Mouse (Mus musculus): ENCODE measurements at regions not wholly inside any gene's neighbourhood (a gene's known extent, or its start where the extent isn't known, plus 50 kb on each side); places are given as distances from the start of the nearest gene placed in this dataset.
"Not testable (repeated sequence)": the region's sequence is repeated elsewhere in the genome, so short reads cannot be mapped to it uniquely, and the experiment has no call there.

GRCm38 (mm10) chr2:166516261-166516660 is 197.4 kb downstream of the Prex1 start:
- DNase-seq (ENCODE audit: low read depth, low spot score) = no peak

DNA sequence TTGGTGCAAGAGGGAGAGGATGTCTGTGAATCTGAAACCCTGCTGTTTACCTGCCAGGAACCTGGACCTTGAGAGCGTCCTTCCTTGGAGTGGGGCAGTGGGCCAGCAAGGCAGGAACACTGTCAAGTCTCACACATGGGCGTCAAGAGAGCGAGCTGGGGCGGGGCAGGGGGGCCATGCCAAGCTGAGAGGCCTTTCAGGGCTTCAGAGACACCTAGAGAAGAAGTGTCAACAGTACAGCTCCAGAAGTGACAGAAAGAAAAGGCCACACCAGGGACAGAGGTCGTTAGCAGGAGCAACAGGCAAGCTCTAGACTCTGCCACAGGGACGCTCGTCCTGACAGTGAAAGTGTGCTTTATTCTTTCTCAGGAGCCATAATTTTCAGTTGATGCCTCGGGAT is 199.0 kb downstream of the Prex1 start:
- DNase-seq (ENCODE audit: low read depth, low spot score) = no peak

- no peak for DNase-seq (ENCODE audit: low read depth, low spot score)
Observed at GRCm38 (mm10) chr2:166512488-166512887, 201.1 kb downstream of the Prex1 start.

- not testable (repeated sequence) for DNase-seq (ENCODE audit: low read depth, low spot score)
Observed at GRCm38 (mm10) chr2:166511477-166511876, 202.2 kb downstream of the Prex1 start.

GRCm38 (mm10) chr2:166510776-166511175 is 202.9 kb downstream of the Prex1 start:
- no peak for DNase-seq (ENCODE audit: low read depth, low spot score)

DNA sequence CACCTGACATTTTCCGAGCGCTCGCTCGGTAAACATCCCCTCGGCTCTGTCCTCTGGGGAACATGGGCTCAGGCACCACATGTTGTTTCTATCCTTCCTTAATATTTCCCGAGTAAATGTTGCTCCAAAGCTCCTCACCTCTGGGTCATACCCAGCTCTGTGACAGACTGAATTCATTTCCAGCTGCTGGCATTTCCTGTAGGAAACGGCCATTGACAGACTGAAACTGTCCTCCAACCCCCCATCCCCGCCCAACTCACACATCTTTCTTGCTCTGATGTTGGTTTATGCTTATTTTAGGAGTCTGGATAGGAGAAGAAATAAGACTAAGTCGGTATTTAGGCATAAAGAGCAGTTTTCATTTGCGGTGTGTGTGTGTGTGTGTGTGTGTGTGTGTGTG is 204.0 kb downstream of the Prex1 start:
- no peak for DNase-seq (ENCODE audit: low read depth, low spot score)

DNA sequence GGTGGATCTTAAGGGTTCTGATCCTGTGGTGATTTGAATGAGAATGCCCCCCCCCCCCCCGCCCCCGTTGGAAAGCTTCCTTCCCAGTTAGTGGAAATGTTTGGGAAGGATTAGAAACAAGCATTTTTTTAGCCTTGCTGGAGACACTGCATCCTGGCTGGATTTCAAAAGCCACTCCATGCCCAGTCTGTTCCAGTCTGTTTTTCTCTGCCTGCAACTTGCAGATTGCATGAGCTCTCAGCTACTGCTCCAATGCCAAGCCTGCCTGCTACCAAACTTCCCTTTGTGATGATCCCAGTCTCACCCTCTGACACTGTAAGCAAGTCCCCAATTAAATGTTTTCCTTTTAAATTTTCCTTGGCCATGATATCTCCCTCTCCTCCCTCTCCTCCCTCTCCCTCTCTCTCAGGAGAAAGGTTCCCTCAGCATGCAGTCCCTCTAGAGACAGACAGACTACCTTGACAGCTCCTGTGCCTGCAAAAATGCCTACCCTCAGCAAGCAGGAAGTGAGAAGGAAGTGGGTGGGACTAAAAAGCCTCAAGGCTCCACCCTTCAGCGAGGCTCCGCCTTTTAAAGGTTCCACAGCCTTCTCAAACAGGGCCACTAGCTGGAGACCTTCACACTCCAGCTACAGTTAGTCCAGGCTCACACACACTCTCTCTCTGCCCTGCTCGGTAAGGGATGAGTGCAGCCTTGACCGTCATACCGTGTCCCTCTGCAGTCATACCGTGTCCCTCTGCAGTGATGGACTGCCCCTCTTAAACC is 204.8 kb downstream of the Prex1 start:
- no peak for DNase-seq (ENCODE audit: low read depth, low spot score)

GRCm38 (mm10) chr2:166505309-166505708 is 208.3 kb downstream of the Prex1 start:
- no peak for DNase-seq (ENCODE audit: low read depth, low spot score)

GRCm38 (mm10) chr2:166503666-166504065 is 210.0 kb downstream of the Prex1 start:
- DNase-seq (ENCODE audit: low read depth, low spot score) = no peak

DNA sequence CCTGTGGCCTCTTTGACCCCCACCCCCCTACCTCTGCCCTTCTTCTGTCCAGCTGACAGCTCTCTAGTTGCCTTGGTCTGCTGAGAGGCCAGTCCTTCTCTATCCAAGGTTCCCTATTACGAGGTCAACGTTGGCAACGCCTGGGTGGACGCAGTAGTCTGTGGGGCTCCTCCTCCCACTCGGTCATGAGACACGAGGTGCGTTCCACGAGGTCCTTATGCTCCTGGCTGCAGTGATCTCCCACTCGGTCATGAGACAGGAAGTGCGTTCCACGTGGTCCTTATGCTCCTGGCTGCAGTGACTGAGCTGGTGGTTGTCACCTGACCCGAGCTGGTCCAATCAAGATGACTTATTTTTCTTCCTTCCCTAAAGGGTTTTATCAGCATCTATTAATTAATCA is 220.7 kb downstream of the Prex1 start:
- no peak for DNase-seq (ENCODE audit: low read depth, low spot score)

- DNase-seq (ENCODE audit: low read depth, low spot score) = no peak
Observed at GRCm38 (mm10) chr2:166492421-166492820, 221.2 kb downstream of the Prex1 start.

DNA sequence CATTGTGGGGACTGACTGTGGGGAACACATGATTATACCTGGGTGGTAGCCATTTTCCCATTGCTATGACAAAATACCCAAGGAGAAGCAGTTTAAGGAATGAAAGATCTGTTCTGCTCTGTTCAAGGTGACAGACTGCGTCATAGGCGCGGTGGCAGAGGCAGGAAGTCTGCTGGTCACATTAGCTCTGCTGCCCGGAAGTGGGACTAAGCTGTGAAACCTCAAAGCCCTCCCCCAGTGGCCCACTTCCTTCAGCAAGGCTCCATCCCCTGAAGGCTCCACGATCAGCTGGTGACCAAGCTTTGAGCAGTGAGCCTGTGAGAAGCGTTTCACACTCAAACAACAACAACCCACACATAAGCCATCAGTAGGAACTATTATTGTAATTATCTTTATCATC is 221.8 kb downstream of the Prex1 start:
- DNase-seq (ENCODE audit: low read depth, low spot score) = no peak

- DNase-seq (ENCODE audit: low read depth, low spot score) = no peak
Observed at GRCm38 (mm10) chr2:166489041-166489872, 224.4 kb downstream of the Prex1 start.

DNA sequence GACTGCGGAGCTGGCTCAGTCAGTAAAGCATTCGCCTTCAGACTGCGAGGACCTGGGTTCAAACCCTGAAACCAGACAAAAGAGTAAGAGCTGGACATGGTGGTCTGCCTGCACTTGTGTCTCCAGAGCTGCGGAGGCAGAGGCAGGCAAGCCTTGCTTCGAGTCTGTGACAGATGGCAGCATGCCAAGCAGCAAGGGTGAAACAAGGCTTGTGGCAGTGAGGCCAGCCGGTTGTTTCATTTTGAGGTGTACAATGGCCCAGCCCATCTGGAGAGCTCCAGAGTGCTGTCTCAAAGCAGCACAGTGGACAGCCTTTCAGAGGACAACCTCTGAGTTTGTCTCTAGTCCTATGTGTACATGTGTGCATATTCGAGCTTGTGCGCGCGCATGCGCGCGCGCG is 225.9 kb downstream of the Prex1 start:
- no peak for DNase-seq (ENCODE audit: low read depth, low spot score)

DNA sequence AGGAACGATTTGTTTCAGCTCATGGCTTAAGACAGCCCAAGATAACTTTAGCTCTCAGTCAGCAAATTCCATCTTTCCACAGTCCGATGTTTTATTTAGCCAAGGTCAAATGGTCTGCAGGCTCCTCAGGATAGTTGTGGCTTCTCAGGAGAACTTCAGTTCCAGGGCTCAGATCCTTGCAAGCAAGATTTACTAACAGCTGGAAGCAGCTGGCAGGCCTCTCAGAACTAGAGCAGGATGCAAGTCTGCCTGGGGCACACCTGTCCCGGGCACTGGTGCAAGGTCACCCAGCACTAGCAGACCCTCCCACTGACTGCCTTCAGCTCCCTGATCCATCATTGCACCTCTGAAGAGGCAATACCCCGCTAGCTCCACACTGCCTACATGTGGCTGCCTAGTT is 227.8 kb downstream of the Prex1 start:
- no peak for DNase-seq (ENCODE audit: low read depth, low spot score)

- DNase-seq (ENCODE audit: low read depth, low spot score) = no peak
Observed at GRCm38 (mm10) chr2:166485361-166485760, 228.3 kb downstream of the Prex1 start.

DNA sequence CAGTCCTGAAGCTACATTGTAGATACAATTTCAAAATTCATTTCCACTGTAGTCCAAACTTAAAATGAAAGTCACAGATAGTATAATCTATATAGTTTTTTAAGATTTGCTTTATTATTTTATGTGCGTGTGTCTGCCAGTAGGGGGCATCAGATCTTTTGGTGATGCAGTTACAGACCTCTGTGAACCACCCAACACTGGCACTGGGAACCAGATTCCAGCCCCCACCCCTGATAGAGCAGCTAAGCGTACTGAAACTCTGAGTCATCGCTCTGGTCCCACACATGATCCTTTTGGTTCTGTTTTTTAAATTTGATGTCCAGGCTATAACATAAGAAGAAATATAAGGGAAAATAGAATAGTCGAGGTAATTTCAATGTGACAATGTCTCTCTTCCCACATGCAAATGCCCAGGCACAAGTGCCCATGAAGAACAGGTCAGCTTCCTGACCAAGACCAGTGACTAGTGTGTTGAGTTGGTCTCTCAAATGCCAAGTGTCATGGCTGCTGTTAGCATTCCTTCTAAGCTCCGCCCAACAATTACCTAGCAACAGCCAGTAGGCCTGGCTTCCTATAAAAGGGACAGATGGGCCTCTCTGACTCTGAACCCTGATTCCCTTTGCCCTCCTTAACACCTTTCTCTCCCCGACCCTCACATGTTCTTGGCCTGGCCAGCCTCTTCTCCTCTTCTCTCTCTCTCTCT is 229.9 kb downstream of the Prex1 start:
- no peak for DNase-seq (ENCODE audit: low read depth, low spot score)

DNA sequence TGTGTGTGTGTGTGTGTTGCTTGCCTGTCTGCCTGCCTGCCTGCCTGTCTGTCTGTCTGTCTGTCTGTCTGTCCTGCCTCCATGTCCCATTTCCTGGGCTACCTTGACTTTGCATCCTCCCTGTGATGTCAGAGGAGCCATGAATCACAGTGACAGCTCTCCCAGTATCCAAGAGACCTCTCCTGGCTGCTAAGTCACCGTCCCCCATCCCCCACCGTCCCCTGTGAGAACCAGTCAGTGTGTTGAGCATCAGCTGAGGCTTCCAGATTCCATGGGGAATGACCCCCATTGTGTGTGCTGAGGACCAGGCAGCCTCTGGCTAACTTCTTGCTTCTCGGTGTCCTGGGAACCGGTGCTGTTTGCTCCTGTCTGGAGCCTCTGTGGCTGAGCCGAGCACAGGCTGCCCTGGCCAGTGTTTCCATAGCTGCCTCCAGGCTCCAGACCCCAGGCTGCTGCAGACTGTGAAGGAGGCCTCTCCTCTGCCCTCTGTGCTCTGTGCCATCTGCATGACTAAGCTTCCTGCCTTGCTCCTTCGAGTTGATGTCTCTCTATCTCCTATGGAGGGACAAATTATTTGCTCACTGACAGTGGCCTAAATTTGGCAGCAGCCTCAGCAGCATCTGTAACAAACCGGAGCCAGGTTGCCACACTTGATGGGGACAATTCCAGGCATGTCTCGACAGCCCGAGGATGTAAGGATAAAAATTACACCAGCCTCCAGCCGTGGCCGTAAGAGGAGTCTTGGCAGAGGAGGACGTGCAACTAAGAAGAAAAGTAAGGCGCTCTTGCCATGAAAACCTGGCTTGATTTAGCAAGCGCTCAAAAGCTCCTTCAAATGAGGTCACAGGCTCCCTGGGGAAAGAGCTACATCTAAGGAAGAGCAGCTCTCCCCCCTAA is 230.7 kb downstream of the Prex1 start:
- DNase-seq (ENCODE audit: low read depth, low spot score) = peak; percentile 79

GRCm38 (mm10) chr2:166481774-166482173 is 231.9 kb downstream of the Prex1 start:
- DNase-seq (ENCODE audit: low read depth, low spot score) = no peak

DNA sequence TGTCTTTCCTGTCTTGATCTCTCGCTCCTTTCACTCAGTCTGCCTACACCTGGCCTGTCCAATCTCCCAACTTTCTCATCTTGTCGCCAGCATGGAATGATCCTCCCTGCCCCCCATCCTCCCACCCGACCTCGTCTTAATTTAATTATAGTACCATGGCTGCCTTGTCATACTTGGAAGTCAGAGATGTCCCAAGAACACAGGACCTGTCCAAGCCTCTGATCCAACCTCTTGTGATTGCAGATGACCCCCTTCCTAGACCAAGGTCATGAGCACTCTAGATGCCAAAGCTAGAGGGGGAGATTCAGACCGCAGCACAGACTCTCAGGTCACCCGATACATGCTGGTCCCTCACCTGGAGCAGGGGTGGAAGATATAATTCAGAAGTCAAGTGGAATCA is 232.3 kb downstream of the Prex1 start:
- DNase-seq (ENCODE audit: low read depth, low spot score) = no peak

- DNase-seq (ENCODE audit: low read depth, low spot score) = no peak
Observed at GRCm38 (mm10) chr2:166480883-166481282, 232.7 kb downstream of the Prex1 start.
